Mouse (Mus musculus) myocyte (in vitro differentiated cells): ENCODE data around the gene Cxcl12.

Experiments
- MYOD1 ChIP-seq, 3 experiments: IDR thresholded peaks; one replicate each; pipeline ENCODE4 v1.6.1; 2011; ENCODE audit warnings: control low read depth in 2 of 3, low read depth in 2 of 3, mild to moderate bottlenecking in 2 of 3, moderate library complexity in 1 of 3; ENCODE audit not compliant: insufficient read length in 2 of 3, control insufficient read depth in 1 of 3
- MYOG ChIP-seq, 3 experiments: IDR thresholded peaks; one replicate each; pipeline ENCODE4 v1.6.1; 2011; ENCODE audit warnings: control low read depth in 2 of 3, low read depth in 2 of 3, mild to moderate bottlenecking in 2 of 3; ENCODE audit not compliant: insufficient read length in 2 of 3, control insufficient read depth in 1 of 3, insufficient read depth in 1 of 3
- POLR2A ChIP-seq: IDR thresholded peaks from one replicate; pipeline ENCODE4 v1.6.1; 2011; ENCODE audit warnings: low read depth, mild to moderate bottlenecking, control low read depth, moderate library complexity; ENCODE audit not compliant: insufficient read length
- SRF ChIP-seq: IDR thresholded peaks from one replicate; pipeline ENCODE4 v1.6.1; 2011; ENCODE audit warnings: low read depth; ENCODE audit not compliant: control insufficient read depth, insufficient read length

DNA sequence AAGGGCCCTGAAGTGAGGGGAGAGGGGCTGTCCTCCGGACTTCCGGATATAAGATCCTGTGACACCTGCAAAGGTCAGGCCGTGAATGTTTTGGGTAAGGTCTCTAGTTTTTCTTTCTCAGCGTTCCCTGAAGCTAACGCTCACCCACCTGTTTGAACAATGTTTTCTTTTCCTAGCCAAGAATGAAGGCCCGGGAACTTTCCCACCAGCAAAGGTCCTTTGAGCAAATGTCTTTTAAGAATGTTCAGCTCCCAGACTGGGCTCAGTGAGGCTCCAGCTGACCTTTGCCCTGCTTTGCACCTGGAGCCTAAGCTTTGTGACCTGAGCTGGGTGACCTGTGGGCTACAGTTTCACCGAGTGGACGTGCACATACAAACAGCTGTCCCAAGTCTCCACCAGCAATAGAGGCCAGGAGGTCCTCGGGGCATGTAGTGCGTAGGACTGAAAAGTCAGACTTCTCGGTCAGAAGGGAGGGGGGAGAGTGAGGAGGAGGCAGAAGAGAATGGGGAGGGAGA is 52.6 kb downstream of the Cxcl12 start:
- no peak for TF ChIP-seq MYOD1 (IDR thresholded peaks at IDR 0.05; ENCODE audit: control insufficient read depth in 1 of 3, insufficient read length in 2 of 3, low read depth in 2 of 3)
- TF ChIP-seq MYOG (IDR thresholded peaks at IDR 0.05; ENCODE audit: control insufficient read depth in 1 of 3, insufficient read depth in 1 of 3, insufficient read length in 2 of 3, low read depth in 2 of 3): no peak
- TF ChIP-seq POLR2A: no peak
- TF ChIP-seq SRF: no peak
